Mouse (Mus musculus) megakaryocyte, embryonic 14.5 days (primary cell): ENCODE results near the gene Sez6l. TPM values are rescaled to one million over a fixed set of nuclear protein-coding genes. Genes with fewer than 3 reads are reported as not detected.

Experiments
- H3K27me3 ChIP-seq: replicated peaks from 2 replicates; pipeline ENCODE3; 2012; ENCODE audit warnings: inconsistent platforms
- H3K36me3 ChIP-seq: replicated peaks from 2 replicates; pipeline ENCODE3; 2012; ENCODE audit warnings: low read length, inconsistent platforms, mixed read lengths
- H3K4me1 ChIP-seq: 2 replicates; pipeline ENCODE4 v1.6.1; 2012; ENCODE audit warnings: inconsistent platforms
- H3K4me3 ChIP-seq: replicated peaks from 2 replicates; pipeline ENCODE3; 2012; ENCODE audit warnings: moderate library complexity, mild to moderate bottlenecking, inconsistent platforms
- H3K9me3 ChIP-seq: 2 replicates; pipeline ENCODE4 v1.6.1; 2012; ENCODE audit warnings: inconsistent platforms
- FLI1 ChIP-seq: IDR thresholded peaks from 2 replicates; pipeline ENCODE4 v1.6.1; 2012; ENCODE audit warnings: low read length, inconsistent platforms, mixed read lengths
- GATA1 ChIP-seq: IDR thresholded peaks from 3 replicates; pipeline ENCODE4 v1.6.1; 2012; ENCODE audit warnings: mixed read lengths, low read length, inconsistent platforms, borderline replicate concordance
- polyA plus RNA-seq: library from polyadenylated mRNA; stranded (reverse); fragments of >175 nt; gene quantifications from 2 replicates; pipeline ENCODE4 v1.2.3, GENCODE M21; 2012; ENCODE audit warnings: low replicate concordance; ENCODE audit not compliant: insufficient read depth

Gene Sez6l
- polyA plus RNA-seq, 1 experiment = not detected

DNA sequence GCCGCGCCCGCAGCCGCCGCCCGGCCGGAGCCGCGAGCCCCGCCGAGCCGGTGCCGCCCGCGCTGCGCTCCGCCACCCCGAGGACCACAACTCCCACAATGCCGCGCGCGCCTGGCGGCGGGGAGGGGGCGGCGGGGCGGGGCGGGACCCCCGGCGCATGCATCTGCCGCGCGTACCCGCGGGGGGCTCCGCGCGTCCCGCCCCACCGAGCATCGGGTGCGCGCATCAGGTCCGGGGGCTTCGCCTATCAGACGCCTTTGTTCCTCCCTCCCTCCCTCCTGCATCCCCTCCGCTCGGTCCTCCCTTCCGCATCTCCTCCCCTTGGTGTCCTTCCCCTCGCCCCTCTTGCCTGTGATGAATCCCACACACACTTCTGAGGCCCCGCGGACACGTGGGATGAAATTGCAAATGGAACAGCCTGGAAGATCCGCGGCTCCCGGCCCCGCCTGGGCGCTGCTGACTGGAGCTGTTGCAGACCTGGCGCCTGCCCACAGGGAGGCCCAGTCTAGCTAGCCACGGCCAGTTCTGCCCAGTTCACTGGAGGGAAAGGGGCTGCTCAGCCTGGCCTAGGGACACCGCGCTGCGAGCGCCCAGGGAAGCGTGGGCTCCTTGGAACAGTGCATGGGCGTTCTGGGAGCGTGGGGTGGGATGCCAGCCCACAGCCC lies 182.1 kb downstream of the Sez6l start, which contains the start of gene Asphd2:
TSS of gene Asphd2 (minus strand) at position 88 of the 665 bp plus-strand sequence.
- Histone ChIP-seq H3K4me3 (peak within 1 kb of the TSS; percentile 91), H3K27me3 (peaks cover 88% of the 10 kb centered on the region), H3K4me1 (peaks cover 34% of the 10 kb centered on the region), H3K9me3 (peaks cover 20% of the 10 kb centered on the region), H3K36me3 (no peaks in the 10 kb centered on the region)
- TF ChIP-seq FLI1 (no peak), GATA1 (no peak)

- TF ChIP-seq GATA1 (no peak), FLI1 (no peak)
- no peaks in the 10 kb centered on the region for H3K36me3 ChIP-seq
- H3K4me1 ChIP-seq = peaks cover 39% of the 10 kb centered on the region
- H3K9me3 ChIP-seq = peaks cover 20% of the 10 kb centered on the region
- peaks cover 88% of the 10 kb centered on the region for H3K27me3 ChIP-seq
- peak overlapping the region; percentile 91 for H3K4me3 ChIP-seq
Measured at GRCm38 (mm10) chr5:112394415-112394763, 182.6 kb downstream of the Sez6l start.

- H3K4me1 ChIP-seq = peaks cover 44% of the 10 kb centered on the region
- no peaks in the 10 kb centered on the region for H3K36me3 ChIP-seq
- H3K4me3 ChIP-seq = peak overlapping the region; percentile 91
- no peak for TF ChIP-seq FLI1
- no peak for TF ChIP-seq GATA1
- H3K9me3 ChIP-seq = peaks cover 20% of the 10 kb centered on the region
- H3K27me3 ChIP-seq = peaks cover 88% of the 10 kb centered on the region
Measured at GRCm38 (mm10) chr5:112393741-112394414, 183.1 kb downstream of the Sez6l start.

DNA sequence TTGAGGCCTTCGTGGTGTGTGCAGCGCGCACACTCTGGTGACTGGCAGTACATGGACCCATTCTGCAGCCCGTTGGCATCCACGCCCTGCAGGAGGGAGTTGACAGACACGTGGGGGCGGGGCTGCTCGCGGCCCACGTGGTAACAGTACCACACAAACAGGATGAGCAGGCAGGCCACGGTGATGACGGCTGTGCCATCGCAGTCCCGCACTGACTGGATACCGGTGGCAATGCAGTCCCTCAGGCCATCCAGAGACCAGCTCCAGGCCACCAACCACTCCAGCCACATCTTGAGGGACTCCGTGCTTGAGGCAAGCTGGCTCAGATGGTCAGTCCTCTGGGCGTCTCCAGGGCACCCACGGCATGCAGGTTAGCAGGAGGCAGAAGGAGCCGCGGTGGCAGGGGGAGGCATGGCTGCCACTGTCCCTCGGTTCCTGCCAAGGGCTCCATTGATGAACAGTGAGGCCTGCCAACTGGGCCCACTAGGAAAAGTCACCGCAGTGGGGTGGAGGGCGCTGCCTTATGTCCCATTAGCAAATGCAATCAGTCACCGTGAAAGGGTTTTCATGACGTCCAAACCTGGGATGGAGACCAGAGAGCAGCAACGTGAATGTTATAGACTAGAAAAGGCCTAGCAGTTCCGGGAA lies 185.2 kb downstream of the Sez6l start:
- no peak for TF ChIP-seq FLI1
- TF ChIP-seq GATA1 = no peak
- peaks cover 48% of the 10 kb centered on the region for H3K4me1 ChIP-seq
- peaks cover 90% of the 10 kb centered on the region for H3K27me3 ChIP-seq
- peaks cover 2% of the 10 kb centered on the region for H3K36me3 ChIP-seq
- H3K9me3 ChIP-seq = peaks cover 26% of the 10 kb centered on the region
- peak overlapping the region; percentile 51 for H3K4me3 ChIP-seq

GRCm38 (mm10) chr5:112391002-112391401 lies 186.0 kb downstream of the Sez6l start:
- Histone ChIP-seq H3K27me3 (peaks cover 85% of the 10 kb centered on the region), H3K9me3 (peaks cover 23% of the 10 kb centered on the region), H3K4me1 (peaks cover 49% of the 10 kb centered on the region), H3K4me3 (no peak overlapping the region), H3K36me3 (peaks cover 10% of the 10 kb centered on the region)
- no peak for TF ChIP-seq FLI1
- TF ChIP-seq GATA1 = no peak

- TF ChIP-seq GATA1 (no peak), FLI1 (no peak)
- Histone ChIP-seq H3K9me3 (peaks cover 27% of the 10 kb centered on the region), H3K4me3 (no peak overlapping the region), H3K36me3 (peaks cover 26% of the 10 kb centered on the region), H3K4me1 (peaks cover 55% of the 10 kb centered on the region), H3K27me3 (peaks cover 68% of the 10 kb centered on the region)
Measured at GRCm38 (mm10) chr5:112389352-112389751, 187.6 kb downstream of the Sez6l start.

DNA sequence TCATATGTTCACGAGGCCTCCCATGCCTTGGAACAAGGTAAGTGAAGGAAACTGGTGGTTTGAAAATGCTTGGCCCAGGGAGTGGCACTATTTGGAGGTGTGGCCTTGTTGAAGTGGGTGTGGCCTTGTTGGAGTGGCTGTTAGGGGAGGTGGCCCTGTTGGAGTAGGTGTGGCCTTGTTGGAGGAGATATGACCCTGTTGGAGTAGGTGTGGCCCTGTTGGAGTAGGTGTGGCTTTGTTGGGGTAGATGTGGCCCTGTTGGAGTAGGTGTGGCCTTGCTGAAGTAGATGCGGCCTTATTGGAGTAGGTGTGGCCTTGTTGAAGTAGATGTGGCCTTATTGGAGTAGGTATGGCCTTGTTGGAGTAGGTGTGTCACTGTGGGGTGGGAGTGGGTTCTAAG lies 191.0 kb downstream of the Sez6l start:
- Histone ChIP-seq H3K4me3 (no peak overlapping the region), H3K36me3 (peaks cover 57% of the 10 kb centered on the region), H3K27me3 (peaks cover 34% of the 10 kb centered on the region), H3K4me1 (peaks cover 72% of the 10 kb centered on the region), H3K9me3 (peaks cover 16% of the 10 kb centered on the region)
- TF ChIP-seq FLI1 (no peak), GATA1 (no peak)

GRCm38 (mm10) chr5:112384805-112385472 lies 192.0 kb downstream of the Sez6l start:
- Histone ChIP-seq H3K36me3 (peaks cover 67% of the 10 kb centered on the region), H3K9me3 (peaks cover 15% of the 10 kb centered on the region), H3K4me1 (peaks cover 74% of the 10 kb centered on the region), H3K4me3 (peak overlapping the region; percentile 79), H3K27me3 (peaks cover 28% of the 10 kb centered on the region)
- TF ChIP-seq FLI1 (no peak), GATA1 (no peak)

DNA sequence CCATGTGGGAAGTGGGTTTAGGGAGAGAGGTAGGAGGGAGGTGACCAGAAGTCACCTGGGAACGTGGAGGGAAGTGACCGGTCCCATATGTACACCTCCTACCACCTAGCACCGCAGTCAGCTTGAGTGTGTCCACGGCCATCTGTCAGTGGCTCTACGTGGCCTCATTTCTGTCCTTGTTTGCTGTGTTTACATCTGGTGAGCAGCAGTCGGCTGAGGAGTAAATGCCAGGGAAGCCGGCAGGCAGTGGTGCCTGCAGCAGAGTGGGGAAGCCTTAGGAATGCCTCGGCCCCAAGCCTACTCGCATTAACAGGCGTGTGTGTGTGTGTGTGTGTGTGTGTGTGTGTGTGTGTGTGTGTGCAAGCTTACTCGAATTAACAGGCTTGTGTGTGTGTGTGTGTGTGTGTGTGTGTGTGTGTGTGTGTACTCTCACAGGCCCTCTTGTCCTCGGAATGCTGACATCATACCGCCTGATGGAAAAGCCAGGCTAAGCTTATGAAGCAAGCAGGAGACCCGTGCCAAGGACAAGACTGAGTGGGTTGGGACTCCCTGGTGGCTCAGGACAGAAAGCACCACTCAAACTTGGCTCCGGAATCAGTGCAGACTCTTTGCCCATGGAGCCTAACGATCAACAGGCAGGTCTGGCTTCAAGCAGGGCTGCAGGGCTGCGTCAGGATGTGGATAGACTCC lies 194.2 kb downstream of the Sez6l start:
- Histone ChIP-seq H3K4me1 (peaks cover 81% of the 10 kb centered on the region), H3K9me3 (peaks cover 15% of the 10 kb centered on the region), H3K36me3 (peaks cover 89% of the 10 kb centered on the region), H3K27me3 (peaks cover 10% of the 10 kb centered on the region), H3K4me3 (no peak overlapping the region)
- TF ChIP-seq GATA1 (no peak), FLI1 (no peak)
